Mouse (Mus musculus): ENCODE results near the gene Lpin1.

- no peak for TF ChIP-seq POLR2A (IDR thresholded peaks at IDR 0.05; ENCODE audit: borderline replicate concordance, low read depth, low read length)
- no peak for TF ChIP-seq CTCF (IDR thresholded peaks at IDR 0.05; ENCODE audit: low read depth, low read length)
Measured at GRCm38 (mm10) chr12:16571278-16571677, 39.5 kb downstream of the Lpin1 start.
